Comparison of ENCODE assay signal across 16 mouse cellular contexts in genomic region chr16:14379888-14380287, GRCm38 (mm10). TPM values are rescaled to one million over a fixed set of nuclear protein-coding genes. Genes with fewer than 3 reads are reported as not detected.
DNase-seq lines count a peak whose midpoint lies in the region; ATAC-seq and TF ChIP-seq lines count a peak whose summit lies in the region.
"Had no signal": no experiment of that assay in that cellular context is flagged by ENCODE, and none has a peak within 500 bp of the region (broad histone marks: within the 10 kb centered on the region; RNA-seq: fewer than 3 reads in every experiment).

No protein-coding gene starts in this region.

- ATAC-seq in granulocyte monocyte progenitor cell, adult 5-6 weeks (replicated peaks; ENCODE audit: poor library complexity, severe bottlenecking) = peak; percentile 61
- peak; percentile 38; the same call in 1 of the 2 replicates for ATAC-seq in neutrophil, adult 5-6 weeks (ENCODE audit: extremely low read depth, insufficient number of reproducible peaks, low FRiP score, poor library complexity, severe bottlenecking)
- ATAC-seq: intestine, embryonic 15.5 days had no signal

- no peak overlapping the region for H3K4me3 ChIP-seq in gastrocnemius, adult 2 months
- H3K4me3 ChIP-seq: intestine, embryonic 15.5 days had no signal

- intact Hi-C loops in gastrocnemius, adult 2 months (cut with DNase I) = no loop called here
- intact Hi-C loops in gastrocnemius, postnatal 14 days (cut with DNase I; ENCODE audit: low total_unique reads) = no loop called here
- intact Hi-C loops in heart, postnatal 25 days (cut with DNase I) = no loop called here

- H3K27ac ChIP-seq in gastrocnemius, adult 2 months = peak overlapping the region; percentile 94
- H3K27ac ChIP-seq: intestine, embryonic 15.5 days; kidney, postnatal 0 days had no signal

- DNase-seq in gastrocnemius, adult 2 months = no peak
- no peak for DNase-seq in gastrocnemius, postnatal 14 days
- no peak for DNase-seq in adipocyte (ENCODE audit: low spot score)
- DNase-seq in spleen, postnatal 14 days (ENCODE audit: low spot score in 2 of 2) = no peak
- no peak for DNase-seq in testis, postnatal 14 days (ENCODE audit: low spot score)
- no peak for DNase-seq in heart, postnatal 25 days (ENCODE audit: low spot score)
- DNase-seq: adrenal gland, adult 2 months; cerebellum, postnatal 14 days; heart, adult 11 months; heart, postnatal 10 days; liver; lung, adult 2 months had no signal

- TF ChIP-seq CTCF in gastrocnemius, adult 2 months (IDR thresholded peaks at IDR 0.05) = no peak

RNA-seq across cellular contexts. Expression of gene Abcc1, which starts 18.5 kb away (rescaled TPM):
- total RNA-seq in gastrocnemius, adult 2 months (2021) = 10 to 100 TPM; 21.6 to 25.0 TPM
- 10 to 100 TPM; 24.0 to 24.5 TPM for total RNA-seq in gastrocnemius, postnatal 14 days (2021)
- 51.0 and 80.1 TPM in 2 replicates for total RNA-seq in granulocyte monocyte progenitor cell, adult 5-6 weeks (2014; fragmentation: Nextera tagmentation)
- total RNA-seq in granulocyte monocyte progenitor cell, adult 5-6 weeks (2017) = 28.9 and 34.4 TPM in 2 replicates
- 18.6 and 22.6 TPM in 2 replicates for total RNA-seq in neutrophil, adult 5-6 weeks (2017)
- 10 to 100 TPM; 19.0 to 26.9 TPM for total RNA-seq in heart, postnatal 25 days (2021)
